Mouse (Mus musculus) layer of hippocampus, postnatal 14 days (tissue): Measurements from ENCODE around the gene Ccdc85b. TPM values are rescaled to one million over a fixed set of nuclear protein-coding genes. Genes with fewer than 3 reads are reported as not detected.

Experiments used
- DNase-seq, 2 experiments: peaks; one replicate each; pipeline ENCODE4 v3.0.0; 2021 to 2022; ENCODE audit warnings: low spot score in 2 of 2, mixed read lengths in 1 of 2
- total RNA-seq, 2 experiments: library from RNA; stranded (reverse); gene quantifications; 2 replicates each; pipeline ENCODE4 v1.2.3; 2021

The Ccdc85b gene
- total RNA-seq, 2 experiments from 2014 or later: 29.9 to 31.8 TPM

GRCm38 (mm10) chr19:5483386-5484359 is 26.0 kb upstream of the Ccdc85b start:
- no peak for DNase-seq

DNA sequence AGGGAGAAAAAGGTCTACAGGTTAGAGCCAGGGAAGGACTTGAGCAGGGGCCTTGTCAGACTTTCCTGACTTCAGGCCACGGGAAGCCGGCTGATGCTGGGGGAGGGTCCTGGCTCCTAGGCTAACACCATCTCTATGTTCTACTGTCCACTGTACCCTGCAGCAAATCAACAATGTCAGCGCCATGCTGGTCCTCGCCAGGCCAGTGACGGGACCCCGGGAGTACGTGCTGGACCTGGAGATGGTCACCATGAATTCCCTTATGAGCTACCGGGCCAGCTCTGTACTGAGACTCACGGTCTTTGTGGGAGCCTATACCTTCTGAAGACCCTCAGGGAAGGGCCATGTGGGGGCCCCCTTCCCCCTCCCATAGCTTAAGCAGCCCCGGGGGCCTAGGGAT is 23.7 kb upstream of the Ccdc85b start:
- no peak for DNase-seq

GRCm38 (mm10) chr19:5480016-5480415 is 22.3 kb upstream of the Ccdc85b start:
- DNase-seq: no peak

GRCm38 (mm10) chr19:5477668-5478300 is 20.1 kb upstream of the Ccdc85b start:
- DNase-seq: no peak

- no peak for DNase-seq
These were observed 19.4 kb upstream of the Ccdc85b start for GRCm38 (mm10) chr19:5477004-5477667.

GRCm38 (mm10) chr19:5475069-5475714 is 17.5 kb upstream of the Ccdc85b start:
- DNase-seq: no peak

DNA sequence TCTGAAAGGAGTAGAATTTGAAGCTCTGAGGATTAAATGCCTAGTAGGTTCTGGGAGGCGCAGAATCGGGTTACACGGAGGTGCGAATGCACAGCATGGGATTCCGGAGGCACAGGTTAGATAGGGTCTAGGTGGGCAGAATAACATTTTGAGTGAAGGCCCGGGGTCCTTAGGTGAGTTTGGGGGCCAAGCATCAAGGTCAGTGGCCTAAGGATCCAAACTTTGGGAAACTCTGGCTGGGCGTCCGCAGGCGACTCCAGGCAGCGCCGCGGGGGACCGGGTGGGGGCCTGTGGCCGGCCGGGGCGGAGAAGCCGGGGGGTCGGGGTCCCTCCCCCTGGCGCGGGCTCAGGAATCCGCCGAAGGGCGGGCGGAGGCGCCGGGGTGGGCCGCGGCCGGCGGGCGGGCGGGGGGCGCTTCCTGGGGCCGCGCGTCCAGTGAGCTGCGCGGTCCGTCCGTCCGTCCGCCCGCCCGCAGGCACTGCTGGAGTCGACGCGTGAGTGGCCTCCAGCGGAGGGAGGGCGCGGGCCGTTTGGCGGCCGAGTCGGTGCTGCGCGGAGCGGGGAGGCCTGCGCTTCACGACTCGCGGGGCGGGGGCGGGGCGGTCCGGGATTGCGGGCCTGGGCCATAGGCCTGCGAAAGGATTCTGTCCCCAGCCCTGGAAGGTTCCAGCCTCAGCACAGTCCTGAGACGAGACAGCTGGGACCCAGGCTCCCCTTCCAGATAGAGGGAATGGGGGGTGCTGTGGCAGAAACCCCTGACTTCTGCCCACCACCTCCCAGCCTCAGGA is 16.8 kb upstream of the Ccdc85b start:
- no peak for DNase-seq

DNA sequence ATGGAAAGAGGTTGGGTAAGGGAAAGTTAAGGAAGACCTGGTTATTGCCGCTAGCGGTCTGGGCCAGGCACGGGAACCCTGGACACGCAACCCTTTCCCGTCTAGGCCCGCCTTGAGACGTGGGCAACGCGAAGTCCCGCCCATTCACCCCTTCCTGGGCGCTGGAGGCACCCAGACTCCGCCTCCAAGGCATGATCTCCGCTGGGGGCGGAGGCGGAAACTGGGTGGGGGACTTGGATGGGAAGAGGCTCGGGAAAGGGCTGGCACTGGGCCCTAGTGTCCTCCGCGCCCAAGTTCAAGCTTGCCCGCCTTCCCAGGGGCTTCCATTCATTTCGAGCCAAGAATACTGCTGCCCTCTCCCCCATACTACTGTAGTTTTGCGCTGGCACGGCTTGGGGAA is 16.0 kb upstream of the Ccdc85b start, which contains the start of gene Efemp2:
Gene Efemp2 (plus strand): TSS at position 235 of the 400 bp plus-strand sequence.
- DNase-seq: peak; percentile 47 to 58

GRCm38 (mm10) chr19:5472857-5473256 is 15.2 kb upstream of the Ccdc85b start:
- no peak for DNase-seq

DNA sequence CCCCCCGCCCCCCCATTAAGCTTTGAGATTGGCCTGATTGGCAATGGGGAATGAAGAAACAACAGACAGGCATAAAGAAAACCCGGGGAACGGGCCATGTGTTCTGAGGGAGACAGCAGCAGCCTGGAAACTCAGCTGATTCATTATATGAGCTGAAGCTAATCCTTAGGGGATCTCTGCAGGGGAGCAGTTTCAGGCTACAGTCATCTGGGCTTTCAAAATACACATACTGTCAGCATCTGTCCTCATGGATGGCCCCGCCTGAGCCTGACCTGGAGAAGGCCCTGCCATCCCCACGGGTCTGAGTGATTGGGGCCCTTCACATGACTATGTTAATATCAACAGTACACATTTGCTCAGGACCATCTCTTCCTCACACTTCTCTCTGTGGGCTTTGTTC is 14.2 kb upstream of the Ccdc85b start:
- DNase-seq: no peak

DNA sequence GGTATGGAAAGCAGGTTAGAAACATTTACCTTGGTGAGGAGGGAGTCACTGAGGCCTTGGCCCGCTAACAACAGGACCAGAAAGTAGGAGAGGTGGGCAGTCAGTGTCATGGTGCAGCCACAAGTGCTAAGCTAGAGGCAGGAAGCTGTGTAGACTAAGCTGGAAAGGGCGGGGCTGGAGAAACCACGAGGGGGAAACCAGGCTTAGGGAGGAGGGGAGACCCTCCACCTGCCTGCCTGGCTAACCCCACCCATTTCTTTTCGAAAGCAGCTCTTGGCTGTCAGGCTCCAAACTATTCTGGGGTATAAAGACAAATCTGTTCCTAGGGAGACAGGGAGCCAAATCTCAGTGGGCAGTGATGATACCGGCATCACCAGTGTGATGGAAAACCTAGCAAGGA is 10.7 kb upstream of the Ccdc85b start, which contains the start of gene Ctsw:
Gene Ctsw (minus strand): TSS at position 134 of the 400 bp plus-strand sequence.
- no peak for DNase-seq

DNA sequence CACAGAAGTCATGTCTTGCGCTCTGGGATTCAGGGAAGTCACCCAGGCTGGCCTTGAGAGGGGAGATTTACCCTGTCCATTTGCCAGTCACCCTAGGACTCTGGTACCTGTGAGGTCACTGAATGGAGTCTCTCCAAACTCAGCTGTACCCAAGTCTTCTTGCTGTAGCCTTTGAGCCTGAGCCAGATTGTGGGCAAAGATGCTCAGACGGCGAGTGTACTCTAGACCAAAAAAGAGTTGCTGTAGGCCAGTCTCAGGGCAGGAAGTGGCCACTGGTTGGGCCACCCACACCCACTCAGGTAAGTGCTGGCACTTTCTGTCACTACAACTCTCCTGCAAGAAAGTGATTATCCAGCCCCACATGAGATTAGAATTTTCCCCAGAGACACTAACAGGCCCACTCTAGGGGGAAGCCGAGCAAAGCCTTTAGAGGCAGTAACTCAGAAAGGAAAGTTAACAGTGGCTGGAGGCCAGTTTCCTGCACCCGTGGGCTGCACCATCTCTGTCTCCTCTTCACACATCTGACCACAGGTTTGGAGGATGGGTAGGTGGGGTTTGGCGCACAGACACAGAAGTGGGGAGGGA is 9.3 kb upstream of the Ccdc85b start:
- no peak for DNase-seq

DNA sequence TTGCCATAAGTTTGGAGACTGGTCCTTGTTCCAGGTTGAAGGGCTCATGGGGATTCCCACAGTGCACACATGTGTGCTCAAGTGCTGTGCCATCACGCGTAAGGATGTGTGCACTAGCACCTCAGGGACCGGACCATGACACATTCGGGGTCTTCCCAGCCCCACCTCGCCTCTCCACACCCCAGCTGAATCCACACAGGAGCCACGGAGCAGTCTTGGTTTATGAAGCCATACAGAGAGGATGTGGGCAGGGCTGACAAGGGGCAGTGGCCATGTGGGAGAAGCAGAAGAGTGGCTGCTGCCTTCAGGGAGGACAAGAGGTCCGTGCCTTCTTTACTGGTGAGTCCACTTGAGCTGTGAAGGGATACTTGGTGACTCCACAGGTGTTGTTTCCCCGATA is 7.3 kb upstream of the Ccdc85b start:
- no peak for DNase-seq

DNA sequence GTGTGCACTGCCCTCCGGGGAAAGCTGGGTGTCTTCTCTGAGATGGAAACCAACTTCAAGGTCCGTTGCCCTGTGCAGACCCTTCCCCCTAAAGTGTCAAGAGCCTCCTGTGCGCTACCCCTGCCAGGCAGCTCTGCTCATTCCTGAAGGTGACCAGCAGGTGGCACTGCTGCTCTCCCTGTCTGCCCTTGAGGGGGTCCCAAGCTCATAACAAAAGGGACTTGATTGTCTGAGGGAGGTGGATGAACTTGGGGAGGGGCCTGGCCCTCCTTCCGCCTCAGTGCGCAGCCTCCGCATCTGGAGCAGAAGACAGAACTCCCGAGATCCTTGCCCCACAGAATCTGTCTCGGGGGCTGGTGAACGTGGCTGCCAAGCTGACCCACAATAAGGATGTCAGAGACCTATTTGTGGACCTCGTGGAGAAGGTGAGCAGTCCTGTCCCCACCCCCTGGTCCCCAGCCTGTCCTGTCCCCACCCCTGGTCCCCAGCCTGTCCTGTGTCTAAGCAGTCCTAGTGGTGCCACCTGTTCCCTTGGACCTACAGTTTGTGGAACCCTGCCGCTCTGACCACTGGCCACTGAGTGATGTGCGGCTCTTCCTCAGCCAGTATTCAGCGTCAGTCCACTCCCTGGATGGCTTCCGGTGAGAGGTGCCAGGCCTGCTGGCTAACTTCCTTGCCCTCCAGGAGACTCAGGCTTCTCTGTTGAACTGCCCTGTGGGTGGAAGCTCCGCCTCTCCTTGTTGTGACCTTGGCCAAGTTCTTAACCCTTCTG is 6.3 kb upstream of the Ccdc85b start:
- peak; percentile 61 to 68 for DNase-seq

DNA sequence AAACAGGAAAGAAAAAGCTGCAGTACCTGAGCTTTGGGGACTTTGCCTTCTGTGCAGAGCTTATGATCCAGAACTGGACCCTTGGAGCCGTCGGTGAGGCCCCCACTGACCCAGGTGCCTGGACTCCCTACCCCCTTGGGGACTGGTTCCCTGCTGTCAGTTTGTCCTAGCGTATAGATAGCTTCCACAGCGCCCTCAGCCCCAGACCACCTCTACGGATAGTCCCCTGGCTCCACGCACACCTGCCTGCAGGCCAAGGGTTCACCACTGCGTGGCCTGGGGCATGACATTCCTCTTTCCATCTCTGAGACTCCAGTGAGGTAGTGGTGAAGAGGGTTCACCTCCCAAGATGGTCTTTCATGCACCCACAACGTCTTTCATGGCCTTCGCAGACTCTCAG is 5.5 kb upstream of the Ccdc85b start:
- DNase-seq: no peak

- no peak for DNase-seq
These were observed 3.7 kb upstream of the Ccdc85b start for GRCm38 (mm10) chr19:5461411-5461810.

- DNase-seq: peak; percentile 87 to 91
These were observed 2.8 kb upstream of the Ccdc85b start, which contains the start of gene Fibp for GRCm38 (mm10) chr19:5460465-5460911. TSS of gene Fibp (plus strand) at chr19:5460615.

DNA sequence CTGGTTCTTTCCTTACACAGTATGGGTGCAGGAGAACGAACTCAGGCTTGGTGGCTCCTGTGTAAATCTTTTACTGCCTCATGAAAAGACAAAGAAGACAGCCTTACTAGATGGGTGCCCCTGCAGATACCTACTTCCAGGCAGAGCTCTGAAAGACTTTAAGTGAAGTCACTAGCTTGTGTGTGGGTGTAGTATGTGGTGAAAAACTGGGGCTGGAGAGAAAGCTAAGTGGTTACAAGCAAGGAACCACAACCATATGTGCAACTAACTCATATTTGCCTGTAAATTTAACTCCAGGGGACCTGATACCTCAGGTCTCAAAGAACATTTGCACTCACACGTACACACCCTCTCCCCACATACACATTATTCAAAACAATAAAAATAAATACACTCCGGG is 2.2 kb upstream of the Ccdc85b start:
- no peak for DNase-seq

DNA sequence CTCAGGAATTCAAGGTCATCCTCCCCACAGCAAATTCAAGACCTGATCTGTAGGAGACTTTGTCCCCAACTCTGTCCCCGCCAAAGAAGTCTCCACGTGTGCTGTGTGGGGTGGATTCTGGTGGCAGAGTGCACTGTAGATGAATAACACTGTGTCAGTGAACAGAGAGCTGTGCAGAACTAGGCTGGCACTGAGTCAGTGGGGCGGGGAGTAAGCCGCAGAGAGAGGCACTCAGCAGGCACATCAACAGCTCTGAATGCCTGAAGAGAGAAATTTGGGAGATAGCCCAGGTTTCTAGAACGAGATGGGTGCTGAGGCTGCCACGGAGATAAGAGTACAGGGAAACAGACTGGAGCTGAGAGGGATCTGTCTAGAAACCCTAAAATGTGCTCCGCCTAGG is 1.3 kb upstream of the Ccdc85b start:
- DNase-seq: peak in 1 of 2 experiments; percentile 62
